Comparison of ENCODE assay signal across 8 mouse cellular contexts in the genomic region with DNA sequence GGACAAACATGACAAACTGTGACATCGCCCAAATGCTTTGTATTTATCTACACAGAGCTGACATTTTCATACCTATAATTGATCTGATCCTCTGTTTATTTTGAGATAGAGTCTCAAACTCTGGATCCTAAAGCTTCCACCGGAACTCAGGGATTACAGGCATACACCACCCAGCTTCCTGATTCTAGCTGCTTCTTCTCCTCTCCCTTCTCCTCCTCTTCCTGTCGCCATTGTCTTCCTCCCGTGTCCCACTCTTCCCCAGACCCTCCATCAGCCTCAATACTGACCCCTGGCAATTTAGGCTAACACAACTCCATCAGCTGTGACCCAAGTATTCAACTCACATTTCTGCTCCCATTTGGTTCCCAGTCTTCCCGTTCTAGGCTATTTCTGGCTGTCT. TPM values are rescaled to one million over a fixed set of nuclear protein-coding genes. Genes with fewer than 3 reads are reported as not detected.
DNase-seq lines count a peak whose midpoint lies in the region; ATAC-seq and TF ChIP-seq lines count a peak whose summit lies in the region.

No protein-coding gene starts in this region.

- ATAC-seq in erythroblast, adult 5-6 weeks (replicated peaks; ENCODE audit: low FRiP score, poor library complexity, severe bottlenecking): no peak
- no peak for ATAC-seq in forebrain, postnatal 0 days
- ATAC-seq in liver, postnatal 0 days: no peak

- peak overlapping the region; percentile 54; the same call in 1 of the 2 replicates for H3K27ac ChIP-seq in forebrain, postnatal 0 days (ENCODE audit: low read depth, low read length)
- no peak overlapping the region for H3K27ac ChIP-seq in liver, postnatal 0 days (ENCODE audit: low read depth)

- peaks cover 29% of the 10 kb centered on the region for H3K4me1 ChIP-seq in erythroblast, embryonic 14.5 days (ENCODE audit: control insufficient read depth)
- peaks cover 18% of the 10 kb centered on the region for H3K4me1 ChIP-seq in E14TG2a.4 (replicated peaks; ENCODE audit: low read depth, low read length)
- H3K4me1 ChIP-seq in forebrain, postnatal 0 days (ENCODE audit: insufficient read depth): 0 out of 2 replicates have a peak, but pooled peaks cover 2% of the 10 kb centered on the region
- H3K4me1 ChIP-seq in liver, postnatal 0 days (ENCODE audit: insufficient read depth): peaks cover 18% of the 10 kb centered on the region

- peaks cover 52% of the 10 kb centered on the region for H3K27me3 ChIP-seq in erythroblast, embryonic 14.5 days (ENCODE audit: control insufficient read depth)
- H3K27me3 ChIP-seq in E14TG2a.4 (ENCODE audit: insufficient read depth, low read length): peaks cover 69% of the 10 kb centered on the region
- peaks cover 24% of the 10 kb centered on the region for H3K27me3 ChIP-seq in forebrain, postnatal 0 days (ENCODE audit: insufficient read depth, low read length)
- peaks cover 19% of the 10 kb centered on the region for H3K27me3 ChIP-seq in liver, postnatal 0 days (ENCODE audit: insufficient read depth, low read length)

- H3K9ac ChIP-seq in forebrain, postnatal 0 days: peak overlapping the region; percentile 72; the same call in 1 of the 2 replicates
- H3K9ac ChIP-seq in liver, postnatal 0 days (replicated peaks): no peak overlapping the region

- H3K4me3 ChIP-seq in erythroblast, embryonic 14.5 days (replicated peaks): peak overlapping the region; percentile 64
- H3K4me3 ChIP-seq in E14TG2a.4 (replicated peaks; ENCODE audit: low read length): peak overlapping the region; percentile 70; the same call in 1 of the 2 replicates
- peak overlapping the region; percentile 59 for H3K4me3 ChIP-seq in forebrain, postnatal 0 days (ENCODE audit: low read depth, low read length)
- H3K4me3 ChIP-seq in liver, postnatal 0 days (ENCODE audit: low read depth, low read length): peak overlapping the region; percentile 54

- no peaks in the 10 kb centered on the region for H3K9me3 ChIP-seq in erythroblast, embryonic 14.5 days (ENCODE audit: control insufficient read depth, low read length)
- H3K9me3 ChIP-seq in E14TG2a.4 (ENCODE audit: low read length): no peaks in the 10 kb centered on the region
- H3K9me3 ChIP-seq in forebrain, postnatal 0 days (ENCODE audit: low read length): no peaks in the 10 kb centered on the region
- no peaks in the 10 kb centered on the region for H3K9me3 ChIP-seq in liver, postnatal 0 days (ENCODE audit: low read length)

- TF ChIP-seq CTCF in E14TG2a.4 (conservative IDR thresholded peaks at IDR 0.05; ENCODE audit: low read length): no peak
- no peak for TF ChIP-seq CTCF in forebrain, postnatal 0 days (IDR thresholded peaks at IDR 0.05; ENCODE audit: low read depth)
- TF ChIP-seq CTCF in liver, postnatal 0 days (IDR thresholded peaks at IDR 0.05; ENCODE audit: low read depth): no peak

- H3K36me3 ChIP-seq in erythroblast, embryonic 14.5 days (ENCODE audit: control insufficient read depth): no peaks in the 10 kb centered on the region
- no peaks in the 10 kb centered on the region for H3K36me3 ChIP-seq in E14TG2a.4 (ENCODE audit: insufficient read depth, low read length)
- H3K36me3 ChIP-seq in forebrain, postnatal 0 days (ENCODE audit: insufficient read depth): no peaks in the 10 kb centered on the region
- no peaks in the 10 kb centered on the region for H3K36me3 ChIP-seq in liver, postnatal 0 days (replicated peaks; ENCODE audit: insufficient read depth, low read length)

- H3K4me2 ChIP-seq in forebrain, postnatal 0 days (ENCODE audit: low read depth): peak overlapping the region; percentile 87
- peak overlapping the region; percentile 92 for H3K4me2 ChIP-seq in liver, postnatal 0 days (ENCODE audit: low read depth, low read length)

- 17% methylated on average over 5 of the region's 5 CpGs for WGBS in forebrain, postnatal 0 days
- 12% methylated on average over 5 of the region's 5 CpGs for WGBS in liver, postnatal 0 days (ENCODE audit: insufficient replicate concordance)

- TF ChIP-seq EP300 in liver, postnatal 0 days (IDR thresholded peaks at IDR 0.05; ENCODE audit: low read depth): no peak

- DNase-seq in forebrain, postnatal 0 days: no peak
- no peak for DNase-seq in liver, postnatal 0 days
- DNase-seq in frontal cortex, postnatal 10 days (ENCODE audit: low spot score in 2 of 2): no peak
- no peak for DNase-seq in thymus, postnatal 0 days (ENCODE audit: low spot score)
- no peak for DNase-seq in adrenal gland, postnatal 25 days

RNA-seq across cellular contexts. Expression of a gene that starts 50.6 kb away (rescaled TPM):
- 0.14 and 0.15 TPM in 2 replicates for polyA plus RNA-seq in erythroblast, embryonic 14.5 days (2012)
- total RNA-seq in erythroblast, adult 5-6 weeks (2015; ENCODE audit: low replicate concordance): 1.5 and 2.7 TPM in 2 replicates
- total RNA-seq in erythroblast, adult 5-6 weeks (2017; ENCODE audit: low replicate concordance): 0.43 TPM in 1 of 2 replicates, not detected in the other
- total RNA-seq in forebrain, postnatal 0 days (2014; rRNA removed): 2.9 and 4.0 TPM in 2 replicates
- 3.6 and 3.9 TPM in 2 replicates for polyA plus RNA-seq in forebrain, postnatal 0 days (2015; fragmentation: Nextera tagmentation; extraction: Ambion mirVana)
- polyA plus RNA-seq in liver, postnatal 0 days (2015; fragmentation: Nextera tagmentation; extraction: Ambion mirVana): 4.0 and 4.5 TPM in 2 replicates
- polyA plus RNA-seq in thymus, postnatal 0 days (2015; fragmentation: Nextera tagmentation; extraction: Ambion mirVana): 6.6 and 7.7 TPM in 2 replicates
- 12.6 and 19.1 TPM in 2 replicates for total RNA-seq in adrenal gland, postnatal 25 days (2021)

RNA-seq across cellular contexts. Expression of a gene that starts 52.3 kb away (rescaled TPM):
- 0.69 and 0.75 TPM in 2 replicates for polyA plus RNA-seq in erythroblast, embryonic 14.5 days (2012)
- total RNA-seq in erythroblast, adult 5-6 weeks (2015; ENCODE audit: low replicate concordance): 1.9 and 8.8 TPM in 2 replicates
- 4.9 and 7.5 TPM in 2 replicates for total RNA-seq in erythroblast, adult 5-6 weeks (2017; ENCODE audit: low replicate concordance)
- 51.4 and 52.3 TPM in 2 replicates for total RNA-seq in forebrain, postnatal 0 days (2014; rRNA removed)
- polyA plus RNA-seq in forebrain, postnatal 0 days (2015; fragmentation: Nextera tagmentation; extraction: Ambion mirVana): 56.3 and 64.3 TPM in 2 replicates
- 12.2 and 12.8 TPM in 2 replicates for polyA plus RNA-seq in liver, postnatal 0 days (2015; fragmentation: Nextera tagmentation; extraction: Ambion mirVana)
- polyA plus RNA-seq in thymus, postnatal 0 days (2015; fragmentation: Nextera tagmentation; extraction: Ambion mirVana): 20.5 and 21.3 TPM in 2 replicates
- total RNA-seq in adrenal gland, postnatal 25 days (2021): 16.3 and 19.0 TPM in 2 replicates

RNA-seq across cellular contexts. Expression of a gene that starts 57.6 kb away (rescaled TPM):
- 0.03 and 0.09 TPM in 2 replicates for polyA plus RNA-seq in erythroblast, embryonic 14.5 days (2012)
- total RNA-seq in erythroblast, adult 5-6 weeks (2015; ENCODE audit: low replicate concordance): 2.9 and 4.0 TPM in 2 replicates
- total RNA-seq in erythroblast, adult 5-6 weeks (2017; ENCODE audit: low replicate concordance): 2.3 and 2.5 TPM in 2 replicates
- 9.4 and 10.3 TPM in 2 replicates for total RNA-seq in forebrain, postnatal 0 days (2014; rRNA removed)
- 3.6 TPM in 2 replicates for polyA plus RNA-seq in forebrain, postnatal 0 days (2015; fragmentation: Nextera tagmentation; extraction: Ambion mirVana)
- polyA plus RNA-seq in liver, postnatal 0 days (2015; fragmentation: Nextera tagmentation; extraction: Ambion mirVana): 1.3 and 2.1 TPM in 2 replicates
- 4.0 and 5.4 TPM in 2 replicates for polyA plus RNA-seq in thymus, postnatal 0 days (2015; fragmentation: Nextera tagmentation; extraction: Ambion mirVana)
- total RNA-seq in adrenal gland, postnatal 25 days (2021): 5.6 and 5.8 TPM in 2 replicates
